In the genomic region with DNA sequence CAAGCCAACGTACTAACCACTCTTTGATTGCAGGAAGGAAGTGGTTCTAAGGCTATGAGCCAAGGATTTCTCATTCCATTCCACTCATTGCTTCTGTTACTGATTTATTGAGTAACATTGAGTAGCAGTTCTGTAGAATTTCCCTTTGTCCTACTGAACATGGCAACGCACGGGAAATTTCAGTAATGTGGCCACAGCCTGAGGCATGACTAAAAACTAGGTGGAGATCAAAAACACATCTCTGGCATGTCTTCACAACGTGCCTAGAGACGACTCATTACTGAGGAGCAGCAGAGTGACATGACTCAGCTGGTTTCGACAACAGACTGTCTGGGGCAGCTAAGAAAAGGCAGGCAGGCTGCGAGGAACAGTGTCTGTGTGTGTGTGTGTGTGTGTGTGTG, we compare ENCODE assay signal across 10 mouse cellular contexts. TPM values are rescaled to one million over a fixed set of nuclear protein-coding genes. Genes with fewer than 3 reads are reported as not detected.
DNase-seq lines count a peak whose midpoint lies in the region; ATAC-seq lines count a peak whose summit lies in the region.
"Had no signal": no experiment of that assay in that cellular context is flagged by ENCODE, and none has a peak within 500 bp of the region (broad histone marks: within the 10 kb centered on the region; RNA-seq: fewer than 3 reads in every experiment).

No protein-coding gene starts in this region.

- H3K27ac ChIP-seq in intestine, embryonic 16.5 days (ENCODE audit: low read length), result no peak overlapping the region
- H3K27ac ChIP-seq: heart, adult 2 months; macrophage had no signal

- DNase-seq in cerebellum, postnatal 10 days, result peak; percentile 13 to 23
- DNase-seq in cerebellum, adult 9-11 months, result no peak
- peak; percentile 91 for DNase-seq in 3T3-L1 (ENCODE audit: low read depth, low spot score)
- peak; percentile 29 for DNase-seq in embryo, embryonic 9.5 days (ENCODE audit: extremely low spot score)
- no peak for DNase-seq in left cerebral cortex, adult 8-10 months (ENCODE audit: low spot score in 2 of 2)
- DNase-seq in left cerebral cortex, postnatal 4 days, result no peak

- no peak overlapping the region for H3K4me3 ChIP-seq in intestine, embryonic 16.5 days (ENCODE audit: low read length)
- H3K4me3 ChIP-seq in megakaryocyte, embryonic 14.5 days (replicated peaks), result peak overlapping the region; percentile 44
- H3K4me3 ChIP-seq: heart, adult 2 months had no signal

- H3K9me3 ChIP-seq in intestine, embryonic 16.5 days (ENCODE audit: control insufficient read depth, low read length), result no peaks in the 10 kb centered on the region
- H3K9me3 ChIP-seq in megakaryocyte, embryonic 14.5 days, result peaks cover 6% of the 10 kb centered on the region

- no peak overlapping the region for H3K4me2 ChIP-seq in intestine, embryonic 16.5 days (ENCODE audit: low read depth, low read length)

- ATAC-seq in intestine, embryonic 16.5 days, result peak; percentile 56; the same call in 1 of the 2 replicates

- 38% methylated on average over 7 of the region's 7 CpGs for WGBS in intestine, embryonic 16.5 days

- no peaks in the 10 kb centered on the region for H3K36me3 ChIP-seq in intestine, embryonic 16.5 days (ENCODE audit: control insufficient read depth, insufficient read depth, low read length)
- H3K36me3 ChIP-seq in megakaryocyte, embryonic 14.5 days (replicated peaks; ENCODE audit: low read length), result no peaks in the 10 kb centered on the region

- H3K9ac ChIP-seq in intestine, embryonic 16.5 days (ENCODE audit: low read depth, low read length), result no peak overlapping the region

- intact Hi-C loops in left cerebral cortex, postnatal 4 days (cut with DNase I), result no loop called here

- H3K27me3 ChIP-seq in intestine, embryonic 16.5 days (replicated peaks; ENCODE audit: control insufficient read depth, insufficient read depth, low read length), result no peaks in the 10 kb centered on the region
- H3K27me3 ChIP-seq in megakaryocyte, embryonic 14.5 days (replicated peaks), result no peaks in the 10 kb centered on the region

- H3K4me1 ChIP-seq in intestine, embryonic 16.5 days (ENCODE audit: control insufficient read depth, insufficient read depth, low read length), result no peaks in the 10 kb centered on the region
- no peaks in the 10 kb centered on the region for H3K4me1 ChIP-seq in megakaryocyte, embryonic 14.5 days

RNA-seq across cellular contexts. Expression of gene Sema3c, which starts 18.0 kb away (rescaled TPM):
- 28.7 and 29.5 TPM in 2 replicates for polyA plus RNA-seq in intestine, embryonic 16.5 days (2015; fragmentation: Nextera tagmentation; extraction: Ambion mirVana)
- not detected in 2 replicates for polyA plus RNA-seq in megakaryocyte, embryonic 14.5 days (2012; ENCODE audit: insufficient read depth, low replicate concordance)
- 10 to 100 TPM; 15.9 to 21.9 (median 19.8) TPM for total RNA-seq in left cerebral cortex, adult 8-10 months (2022)
- 10 to 100 TPM; 24.6 TPM for total RNA-seq in left cerebral cortex, postnatal 4 days (2021)

Comparison
In these comparisons a context has a peak if more than half of its experiments do, and no peak if none do; other contexts are left out.
1. DNase-seq: peak in cerebellum, postnatal 10 days (2 of 2), 3T3-L1 (single experiment) and embryo, embryonic 9.5 days (single experiment); none in cerebellum, adult 9-11 months (single experiment), left cerebral cortex, adult 8-10 months (0 of 2) and left cerebral cortex, postnatal 4 days (single experiment).